Mouse (Mus musculus): ENCODE measurements around the gene Tubb2a. TPM values are rescaled to one million over a fixed set of nuclear protein-coding genes. Genes with fewer than 3 reads are reported as not detected.

Tubb2a gene
- polyA plus RNA-seq, 1 experiment, result 850 TPM

- Histone ChIP-seq H3K27ac (ENCODE audit: insufficient read depth, low read length) (no peak overlapping the region), H3K4me3 (replicated peaks; ENCODE audit: insufficient read depth, low read depth, low read length) (no peak overlapping the region), H3K4me1 (ENCODE audit: control insufficient read depth, insufficient read depth, low read length) (peaks cover 4% of the 10 kb centered on the region; the same call in 1 of the 2 replicates), H3K27me3 (ENCODE audit: control insufficient read depth, insufficient read depth, low read length) (no peaks in the 10 kb centered on the region)
- 78% methylated on average over 2 of the region's 2 CpGs for WGBS
- DNase-seq, result no peak
- no peak for TF ChIP-seq POLR2A (IDR thresholded peaks at IDR 0.05; ENCODE audit: borderline replicate concordance, insufficient read depth, low read length)
Observed at GRCm38 (mm10) chr13:34032041-34032440, 45.8 kb downstream of the Tubb2a start.

Other genes with a start within 250 kb of the Tubb2a start
- gene Serpinb6e, start 234.6 kb downstream of the Tubb2a start, polyA plus RNA-seq (2012; rRNA removed), result 0.10 and 0.15 TPM in 2 replicates
- 0.18 and 0.33 TPM in 2 replicates for gene Serpinb6c, start 172.3 kb downstream of the Tubb2a start, polyA plus RNA-seq (2012; rRNA removed)
- 13.0 and 13.9 TPM in 2 replicates for gene Nqo2, start 113.3 kb downstream of the Tubb2a start, polyA plus RNA-seq (2012; rRNA removed)
- gene Ripk1, start 75.6 kb downstream of the Tubb2a start, polyA plus RNA-seq (2012; rRNA removed), result 3.4 and 3.8 TPM in 2 replicates
- gene Serpinb6a, start 75.2 kb downstream of the Tubb2a start, polyA plus RNA-seq (2012; rRNA removed), result 47.2 and 49.6 TPM in 2 replicates
- 70.8 and 75.3 TPM in 2 replicates for gene Bphl, start 40.4 kb downstream of the Tubb2a start, polyA plus RNA-seq (2012; rRNA removed)
- 224 and 255 TPM in 2 replicates for gene Tubb2b, start 52.5 kb upstream of the Tubb2a start, polyA plus RNA-seq (2012; rRNA removed)
- gene Psmg4, start 85.0 kb upstream of the Tubb2a start, polyA plus RNA-seq (2012; rRNA removed), result 45.3 and 48.3 TPM in 2 replicates